Mouse (Mus musculus): ENCODE data around the gene Col13a1. TPM values are rescaled to one million over a fixed set of nuclear protein-coding genes. Genes with fewer than 3 reads are reported as not detected.

The Col13a1 gene
- polyA plus RNA-seq, 1 experiment from 2014 or later: 1.1 TPM

GRCm38 (mm10) chr10:61837286-61837685 lies 141.6 kb downstream of the Col13a1 start:
- H3K4me2 ChIP-seq (replicated peaks): no peak overlapping the region
- ATAC-seq (replicated peaks): no peak
- no peaks in the 10 kb centered on the region for H3K9me3 ChIP-seq
- H3K27ac ChIP-seq (replicated peaks): no peak overlapping the region
- H3K36me3 ChIP-seq: no peaks in the 10 kb centered on the region
- no peaks in the 10 kb centered on the region for H3K27me3 ChIP-seq
- H3K9ac ChIP-seq (replicated peaks): no peak overlapping the region
- H3K4me1 ChIP-seq: peaks cover 2% of the 10 kb centered on the region; the same call in 1 of the 2 replicates
- 77% methylated on average over 8 of the region's 8 CpGs for WGBS
- H3K4me3 ChIP-seq: no peak overlapping the region

DNA sequence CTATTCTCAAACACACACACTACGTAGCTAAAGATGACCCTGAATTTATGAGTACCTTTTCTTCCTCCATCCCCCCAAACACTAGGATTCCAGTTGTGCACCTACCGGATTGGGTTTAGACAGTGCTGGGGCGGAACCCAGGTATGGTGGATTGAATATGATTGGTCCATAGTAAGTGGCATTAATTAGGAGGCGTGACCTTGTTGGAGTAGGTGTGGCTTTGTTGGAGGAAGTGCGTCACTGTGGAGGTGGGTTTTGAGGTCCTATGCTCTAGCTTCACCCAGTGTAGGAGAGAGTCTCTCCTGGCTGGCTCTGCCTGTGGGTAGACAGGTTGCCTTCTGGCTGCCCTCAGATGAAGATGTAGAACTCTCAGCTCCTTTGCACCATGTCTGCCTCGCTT lies 144.6 kb downstream of the Col13a1 start:
- H3K4me2 ChIP-seq (replicated peaks): no peak overlapping the region
- no peak for ATAC-seq (replicated peaks)
- no peaks in the 10 kb centered on the region for H3K9me3 ChIP-seq
- 95% methylated on average over 6 of the region's 6 CpGs for WGBS
- peaks cover 2% of the 10 kb centered on the region; the same call in 1 of the 2 replicates for H3K4me1 ChIP-seq
- no peaks in the 10 kb centered on the region for H3K27me3 ChIP-seq
- no peak overlapping the region for H3K27ac ChIP-seq (replicated peaks)
- no peak overlapping the region for H3K9ac ChIP-seq (replicated peaks)
- no peak overlapping the region for H3K4me3 ChIP-seq
- H3K36me3 ChIP-seq: no peaks in the 10 kb centered on the region

- no peaks in the 10 kb centered on the region for H3K9me3 ChIP-seq
- H3K27ac ChIP-seq (replicated peaks): no peak overlapping the region
- H3K4me1 ChIP-seq: no peaks in the 10 kb centered on the region
- no peak for ATAC-seq (replicated peaks)
- no peaks in the 10 kb centered on the region for H3K27me3 ChIP-seq
- H3K9ac ChIP-seq (replicated peaks): no peak overlapping the region
- H3K4me2 ChIP-seq (replicated peaks): no peak overlapping the region
- no peaks in the 10 kb centered on the region for H3K36me3 ChIP-seq
- H3K4me3 ChIP-seq: no peak overlapping the region
- 89% methylated on average over 11 of the region's 11 CpGs for WGBS
These were observed 146.2 kb downstream of the Col13a1 start for GRCm38 (mm10) chr10:61832713-61833112.

DNA sequence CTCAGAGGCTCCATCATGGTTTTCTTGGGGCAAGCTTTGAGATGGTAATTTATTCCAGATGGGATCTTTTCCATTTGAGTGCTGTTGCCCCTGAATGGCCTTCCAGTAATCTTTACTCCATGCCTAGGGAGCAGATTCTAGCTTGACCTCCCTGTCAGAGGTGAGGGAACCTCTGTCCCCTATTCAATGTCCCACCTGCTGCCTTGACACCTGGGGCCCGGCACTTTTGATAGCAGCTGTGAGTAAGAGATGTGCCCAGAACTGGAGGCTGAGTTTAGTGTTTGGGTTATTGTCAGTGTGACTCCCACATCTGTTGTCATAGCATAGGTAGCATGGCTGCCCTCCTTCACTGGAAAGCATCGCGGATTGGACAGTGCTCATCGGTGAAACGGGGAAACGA lies 147.2 kb downstream of the Col13a1 start:
- Histone ChIP-seq H3K4me2 (replicated peaks) (no peak overlapping the region), H3K9ac (replicated peaks) (no peak overlapping the region), H3K4me3 (no peak overlapping the region), H3K27me3 (no peaks in the 10 kb centered on the region), H3K27ac (replicated peaks) (no peak overlapping the region), H3K4me1 (no peaks in the 10 kb centered on the region), H3K9me3 (no peaks in the 10 kb centered on the region), H3K36me3 (no peaks in the 10 kb centered on the region)
- WGBS: 94% methylated on average over 6 of the region's 6 CpGs
- no peak for ATAC-seq (replicated peaks)

DNA sequence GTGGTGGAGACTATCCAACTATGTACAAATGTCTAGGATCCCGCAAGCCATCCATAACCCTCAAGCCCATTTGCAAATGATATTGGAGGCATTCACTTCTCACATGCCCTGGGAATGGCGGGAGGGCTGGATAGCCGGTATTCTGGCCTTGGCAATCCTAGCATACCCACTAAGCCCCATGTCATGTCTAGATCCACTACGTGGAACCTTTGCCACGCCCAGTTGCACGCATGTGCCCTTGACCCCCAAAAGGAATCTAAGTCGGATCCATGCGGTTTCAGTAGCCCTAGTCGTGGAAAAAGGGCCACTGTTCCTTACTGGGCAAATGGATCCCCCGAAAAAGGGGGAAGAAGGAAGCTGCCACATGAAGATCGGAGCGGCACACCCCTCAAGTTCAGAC lies 147.7 kb downstream of the Col13a1 start:
- no peaks in the 10 kb centered on the region for H3K27me3 ChIP-seq
- H3K9me3 ChIP-seq: no peaks in the 10 kb centered on the region
- H3K9ac ChIP-seq (replicated peaks): no peak overlapping the region
- WGBS: 79% methylated on average over 12 of the region's 12 CpGs
- no peak overlapping the region for H3K27ac ChIP-seq (replicated peaks)
- no peak overlapping the region for H3K4me2 ChIP-seq (replicated peaks)
- H3K4me1 ChIP-seq: no peaks in the 10 kb centered on the region
- no peaks in the 10 kb centered on the region for H3K36me3 ChIP-seq
- ATAC-seq (replicated peaks): no peak
- no peak overlapping the region for H3K4me3 ChIP-seq

- Histone ChIP-seq H3K4me1 (no peaks in the 10 kb centered on the region), H3K4me2 (replicated peaks) (no peak overlapping the region), H3K9me3 (no peaks in the 10 kb centered on the region), H3K9ac (replicated peaks) (no peak overlapping the region), H3K27ac (replicated peaks) (no peak overlapping the region), H3K4me3 (no peak overlapping the region), H3K27me3 (no peaks in the 10 kb centered on the region), H3K36me3 (no peaks in the 10 kb centered on the region)
- 60% methylated on average over 9 of the region's 9 CpGs for WGBS
- ATAC-seq (replicated peaks): no peak
These were observed 148.1 kb downstream of the Col13a1 start for GRCm38 (mm10) chr10:61830817-61831216.

- no peak overlapping the region for H3K27ac ChIP-seq (replicated peaks)
- no peak overlapping the region for H3K4me2 ChIP-seq (replicated peaks)
- H3K27me3 ChIP-seq: no peaks in the 10 kb centered on the region
- no peak for ATAC-seq (replicated peaks)
- no peak overlapping the region for H3K9ac ChIP-seq (replicated peaks)
- 71% methylated on average over 4 of the region's 4 CpGs for WGBS
- H3K36me3 ChIP-seq: no peaks in the 10 kb centered on the region
- H3K4me1 ChIP-seq: no peaks in the 10 kb centered on the region
- no peaks in the 10 kb centered on the region for H3K9me3 ChIP-seq
- H3K4me3 ChIP-seq: no peak overlapping the region
These were observed 149.9 kb downstream of the Col13a1 start for GRCm38 (mm10) chr10:61829046-61829445.

DNA sequence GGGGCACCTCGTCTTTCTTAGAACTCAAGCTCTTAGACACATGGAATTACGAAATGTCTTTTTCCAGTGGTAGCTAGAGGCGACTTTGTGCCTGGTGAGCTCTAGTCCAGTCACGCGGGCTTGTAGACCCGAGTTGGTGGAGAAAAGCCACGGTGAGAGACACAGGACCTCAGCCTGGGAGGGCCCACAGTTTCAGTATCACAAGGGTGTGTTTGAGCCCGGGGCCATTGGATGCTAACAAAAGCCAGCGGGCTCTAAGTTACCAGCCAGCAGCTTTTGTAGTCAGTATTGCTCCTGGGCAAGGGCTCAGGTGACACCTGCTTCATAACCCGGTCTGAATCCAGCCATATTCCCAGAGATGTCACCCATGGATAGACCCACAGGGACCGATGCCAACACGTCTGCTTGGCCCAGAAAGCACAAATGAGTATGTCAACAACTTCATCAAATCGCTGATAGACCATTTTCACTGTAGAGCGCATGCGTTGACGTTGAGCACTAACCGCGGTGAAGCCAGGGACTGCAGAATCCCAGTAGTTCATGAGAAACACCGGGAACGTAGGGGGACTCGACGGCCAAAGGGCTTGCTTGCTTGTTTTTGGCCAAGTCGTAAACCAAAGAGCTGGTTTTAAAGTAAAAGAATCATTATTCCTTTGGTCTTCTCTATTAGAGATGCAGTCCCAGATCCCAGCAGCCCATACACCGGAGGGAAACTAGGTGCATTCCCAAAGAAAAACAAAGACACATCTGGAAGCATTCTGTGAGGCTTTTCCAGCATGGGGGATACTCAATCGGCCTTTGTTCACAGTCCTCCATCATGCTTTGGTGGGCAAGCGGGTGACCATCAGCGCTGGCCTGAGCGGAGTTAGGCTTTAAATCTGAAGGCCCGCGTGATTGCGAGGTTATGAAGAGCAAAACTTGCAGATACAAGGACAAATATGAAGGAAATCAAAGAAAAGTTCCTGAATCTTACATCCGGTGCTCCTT lies 150.7 kb downstream of the Col13a1 start:
- H3K9me3 ChIP-seq: no peaks in the 10 kb centered on the region
- H3K27me3 ChIP-seq: no peaks in the 10 kb centered on the region
- H3K27ac ChIP-seq (replicated peaks): no peak overlapping the region
- H3K9ac ChIP-seq (replicated peaks): no peak overlapping the region
- no peaks in the 10 kb centered on the region for H3K4me1 ChIP-seq
- H3K4me3 ChIP-seq: no peak overlapping the region
- no peak overlapping the region for H3K4me2 ChIP-seq (replicated peaks)
- WGBS: 90% methylated on average over 32 of the region's 32 CpGs
- ATAC-seq (replicated peaks): no peak
- H3K36me3 ChIP-seq: no peaks in the 10 kb centered on the region

- H3K27ac ChIP-seq (replicated peaks): no peak overlapping the region
These were observed 152.0 kb downstream of the Col13a1 start for GRCm38 (mm10) chr10:61826753-61827435.

GRCm38 (mm10) chr10:61825979-61826752 lies 152.7 kb downstream of the Col13a1 start:
- H3K36me3 ChIP-seq: no peaks in the 10 kb centered on the region
- H3K4me3 ChIP-seq: no peak overlapping the region
- H3K9me3 ChIP-seq: no peaks in the 10 kb centered on the region
- H3K4me1 ChIP-seq: no peaks in the 10 kb centered on the region
- no peak overlapping the region for H3K9ac ChIP-seq (replicated peaks)
- 80% methylated on average over 13 of the region's 13 CpGs for WGBS
- no peaks in the 10 kb centered on the region for H3K27me3 ChIP-seq
- H3K27ac ChIP-seq (replicated peaks): no peak overlapping the region
- no peak overlapping the region for H3K4me2 ChIP-seq (replicated peaks)
- ATAC-seq (replicated peaks): no peak

More at GRCm38 (mm10) chr10:61826753-61827435, 152.0 kb downstream of the Col13a1 start:
- Histone ChIP-seq H3K9me3 (no peaks in the 10 kb centered on the region), H3K9ac (replicated peaks) (no peak overlapping the region), H3K4me2 (replicated peaks) (no peak overlapping the region), H3K36me3 (no peaks in the 10 kb centered on the region), H3K4me1 (no peaks in the 10 kb centered on the region), H3K4me3 (no peak overlapping the region), H3K27me3 (no peaks in the 10 kb centered on the region)
- 19% methylated on average over 16 of the region's 16 CpGs for WGBS
- ATAC-seq (replicated peaks): no peak

DNA sequence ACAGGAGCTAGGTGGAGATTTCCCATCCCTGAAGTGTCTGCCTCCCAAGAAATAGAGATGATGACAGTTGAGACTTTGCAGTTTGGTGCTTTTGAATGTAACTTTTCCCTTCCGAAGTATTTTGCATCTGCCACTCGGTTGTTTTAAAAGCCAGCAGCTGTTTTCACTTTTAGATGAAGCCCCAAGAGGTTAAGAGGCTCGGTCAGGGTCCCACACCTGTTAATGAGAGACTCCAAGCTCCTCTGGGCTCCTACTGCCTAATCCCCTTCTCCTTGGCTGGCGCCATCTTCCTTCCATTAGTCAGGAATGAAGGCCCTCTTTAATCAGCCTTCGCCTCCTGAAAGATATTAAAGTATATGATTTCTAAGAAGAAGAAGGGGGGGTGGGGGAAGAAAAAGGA lies 153.4 kb downstream of the Col13a1 start:
- no peaks in the 10 kb centered on the region for H3K27me3 ChIP-seq
- 58% methylated on average over 5 of the region's 5 CpGs for WGBS

DNA sequence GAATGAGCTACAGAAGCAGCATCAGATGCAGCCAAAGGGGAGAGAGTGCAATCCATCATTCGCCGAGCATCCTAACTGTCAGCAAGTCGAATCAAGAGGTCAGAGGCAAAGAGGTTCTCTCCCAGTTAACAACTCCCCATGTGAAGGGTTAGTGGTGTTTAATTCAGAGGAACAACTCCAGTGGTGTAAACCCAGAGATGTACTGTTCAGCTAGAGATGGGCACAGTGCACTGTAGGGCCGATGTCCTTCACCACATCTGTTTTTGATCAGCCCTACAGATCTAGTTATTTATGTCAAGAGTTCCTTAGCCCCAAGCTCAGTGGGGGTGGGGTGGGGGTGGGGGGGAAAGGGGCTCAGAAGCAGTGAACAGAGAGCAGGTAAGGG lies 155.2 kb downstream of the Col13a1 start:
- H3K9ac ChIP-seq (replicated peaks): no peak overlapping the region
- ATAC-seq (replicated peaks): no peak
- no peaks in the 10 kb centered on the region for H3K9me3 ChIP-seq
- H3K27ac ChIP-seq (replicated peaks): no peak overlapping the region
- no peaks in the 10 kb centered on the region for H3K27me3 ChIP-seq
- H3K4me3 ChIP-seq: no peak overlapping the region
- no peaks in the 10 kb centered on the region for H3K36me3 ChIP-seq
- 88% methylated on average over 4 of the region's 4 CpGs for WGBS
- no peaks in the 10 kb centered on the region for H3K4me1 ChIP-seq
- no peak overlapping the region for H3K4me2 ChIP-seq (replicated peaks)

More for the DNA sequence above, 153.4 kb downstream of the Col13a1 start:
- no peak for ATAC-seq (replicated peaks)
- Histone ChIP-seq H3K36me3 (no peaks in the 10 kb centered on the region), H3K9me3 (no peaks in the 10 kb centered on the region), H3K9ac (replicated peaks) (no peak overlapping the region), H3K4me1 (no peaks in the 10 kb centered on the region), H3K27ac (replicated peaks) (no peak overlapping the region), H3K4me3 (no peak overlapping the region), H3K4me2 (replicated peaks) (no peak overlapping the region)

Measured in forebrain, embryonic 15.5 days (tissue).